Mouse (Mus musculus) CD4-positive, CD25-positive, alpha-beta regulatory T cell, adult 4 months (primary cell): ENCODE measurements around the gene Klc3. TPM values are rescaled to one million over a fixed set of nuclear protein-coding genes. Genes with fewer than 3 reads are reported as not detected.

Source experiments
- ATAC-seq: one replicate; pipeline ENCODE4 v1.8.0; 2017
- polyA plus RNA-seq, 2 experiments: library from polyadenylated mRNA; unstranded; fragments of 100-300 nt; shearing (Covaris generic); gene quantifications; one replicate each; pipeline ENCODE4 v1.2.1; 2017

Klc3 gene
- 1 to 10 TPM; 2.6 to 3.3 TPM for polyA plus RNA-seq

DNA sequence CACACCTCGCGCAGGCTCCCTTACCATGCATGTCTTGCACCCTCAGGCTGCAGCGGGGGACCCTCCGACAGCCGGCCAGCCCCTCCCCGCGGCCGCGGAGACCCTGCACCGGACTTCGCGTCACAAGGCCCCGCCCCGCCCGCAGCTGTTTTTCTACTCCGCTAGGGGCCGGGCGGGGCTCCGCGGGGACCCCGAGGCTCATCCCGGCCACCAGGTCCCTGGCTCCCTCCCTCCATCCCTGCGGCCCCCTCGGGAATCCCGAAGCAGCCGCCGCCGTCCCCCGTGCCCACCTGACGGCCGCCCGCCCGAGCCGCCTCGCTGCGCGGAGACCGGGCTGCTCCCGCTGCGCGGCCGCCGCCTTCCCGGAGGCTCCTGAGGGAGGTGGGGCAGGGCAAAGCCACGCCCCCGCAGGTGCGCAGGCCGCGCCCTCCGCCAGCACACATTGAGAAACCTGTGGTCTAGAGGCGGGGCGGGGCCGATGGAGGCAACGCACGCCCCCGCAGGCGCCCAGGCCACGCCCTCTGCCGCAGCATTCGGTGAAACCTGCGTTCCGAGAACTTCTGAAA, at the start of gene Klc3:
Gene Klc3 (minus strand): TSS at position 374 of the 566 bp plus-strand sequence.
- peak; percentile 78 for ATAC-seq

DNA sequence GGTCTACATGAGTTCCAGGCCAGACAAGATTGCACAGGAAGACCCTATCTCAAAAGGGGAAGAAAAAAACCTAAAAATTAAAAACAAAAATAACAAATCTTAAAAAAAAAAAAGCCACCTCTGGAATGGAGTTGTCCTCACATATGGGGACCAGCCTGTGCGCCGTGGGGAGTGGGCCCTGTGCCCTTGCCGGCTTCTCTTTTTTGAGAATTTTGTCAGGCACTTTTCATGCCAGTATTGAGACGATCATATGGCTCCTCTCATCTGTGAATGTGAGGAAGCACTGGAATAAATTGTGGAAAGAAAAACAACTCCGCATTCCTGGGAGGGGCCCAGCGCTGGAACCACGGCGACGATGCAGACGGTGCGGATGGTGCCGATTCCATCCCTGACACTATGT, 45.3 kb upstream of the Klc3 start:
- ATAC-seq = no peak

DNA sequence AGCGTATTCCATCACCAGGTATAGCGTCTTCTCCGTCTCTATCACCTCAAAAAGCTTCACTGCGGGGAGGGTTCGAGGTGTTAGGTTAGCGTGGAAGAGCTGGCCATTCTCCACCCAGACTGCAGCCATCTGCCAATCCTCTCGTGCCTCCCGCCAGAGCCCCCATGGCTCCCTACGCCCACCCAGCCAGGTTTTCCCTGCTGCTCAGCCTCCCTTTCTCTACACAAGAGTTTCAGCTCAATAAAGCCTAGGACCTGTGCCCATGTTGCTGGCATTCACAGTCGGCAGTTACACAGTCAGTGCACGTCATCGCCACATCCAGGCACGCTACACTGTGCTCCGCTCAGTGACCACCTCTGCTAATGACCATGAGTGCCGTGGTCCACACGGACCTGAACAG, 43.8 kb upstream of the Klc3 start:
- no peak for ATAC-seq

DNA sequence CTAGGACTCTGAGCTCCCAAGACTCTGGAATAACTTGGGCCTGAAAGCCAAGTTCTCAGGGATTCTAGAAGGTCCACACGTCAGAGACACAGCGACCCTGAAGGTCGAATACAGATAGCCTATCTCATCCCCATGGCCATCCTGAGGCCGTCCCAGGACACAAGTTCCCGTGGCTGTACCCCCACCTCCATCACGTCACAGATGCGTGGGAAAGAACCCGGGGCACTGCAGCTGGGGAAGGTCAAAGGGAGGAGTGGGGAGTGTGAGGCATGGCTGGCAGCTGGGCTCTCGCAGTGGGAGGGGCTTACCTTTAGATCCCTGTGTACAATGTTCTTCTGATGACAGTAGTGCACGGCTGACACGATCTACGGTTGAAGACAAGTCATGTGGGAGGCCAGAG, 40.9 kb upstream of the Klc3 start:
- ATAC-seq = no peak

DNA sequence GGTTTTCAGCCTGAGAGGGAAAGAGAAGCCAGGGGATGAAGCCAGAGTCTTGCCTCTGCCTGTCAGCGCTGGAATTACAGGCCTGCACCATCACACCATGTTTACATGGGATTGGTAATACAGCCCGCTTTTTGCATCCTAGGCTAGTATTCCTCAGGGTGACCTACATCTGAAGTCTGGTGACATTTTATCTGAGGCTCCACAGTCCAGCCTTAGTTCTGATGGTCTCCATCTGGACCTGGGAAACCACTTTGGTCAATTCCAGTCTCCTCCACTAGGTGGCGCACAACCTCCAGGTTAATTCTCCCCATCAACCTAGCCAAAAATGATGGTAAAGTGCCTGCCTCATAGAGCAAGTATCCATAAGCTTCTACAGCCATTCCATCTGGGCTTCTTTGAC, 39.4 kb upstream of the Klc3 start:
- ATAC-seq = peak; percentile 58

DNA sequence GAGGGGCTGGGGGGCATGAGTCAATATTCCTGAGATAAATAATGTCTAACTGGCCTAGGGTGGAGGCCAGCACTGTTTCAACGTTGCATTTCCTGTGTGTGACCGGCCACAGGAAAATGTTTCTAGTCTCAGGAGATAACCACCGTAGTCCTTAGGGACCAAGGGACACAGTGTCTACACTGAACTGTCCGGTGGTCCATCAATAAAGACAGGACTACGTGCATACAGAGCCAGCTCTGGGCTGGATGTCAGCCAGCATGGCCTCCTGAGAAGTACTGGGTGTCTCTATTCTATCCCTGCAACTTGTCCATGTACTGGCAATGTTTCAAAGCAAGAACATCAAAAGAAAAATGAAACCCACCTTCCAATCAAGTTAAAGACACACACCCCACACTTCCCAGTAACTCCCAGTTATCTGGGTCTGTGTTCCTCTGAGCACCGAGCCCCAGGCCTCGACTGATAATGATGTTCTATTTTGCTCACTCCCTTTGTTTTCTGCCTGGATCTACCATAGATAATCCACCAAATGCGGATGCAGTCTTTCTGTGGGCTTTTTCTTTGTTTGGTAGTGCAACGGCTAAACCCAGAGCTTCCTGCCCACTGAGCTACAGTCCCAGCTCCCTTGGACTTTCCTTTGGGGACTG, 37.7 kb upstream of the Klc3 start:
- ATAC-seq = no peak

DNA sequence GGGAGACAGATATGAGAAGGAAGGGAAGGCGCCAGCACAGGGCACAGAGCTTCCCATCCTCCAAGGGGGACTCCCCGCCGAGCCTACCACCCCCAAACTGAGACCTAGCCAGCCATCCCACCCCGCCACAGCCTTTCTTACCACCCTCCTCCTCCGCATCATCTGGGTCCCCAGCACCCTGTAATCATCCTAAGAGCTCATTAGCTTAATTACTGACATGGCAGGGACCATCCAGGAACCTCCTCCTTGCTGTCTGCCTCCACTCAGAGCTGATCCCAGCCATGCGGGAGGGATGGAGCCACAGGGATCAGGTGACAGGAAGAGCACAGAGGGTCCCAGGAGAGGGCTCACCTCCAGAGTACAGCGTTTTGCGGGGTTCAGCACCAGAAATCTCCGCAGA, 33.1 kb upstream of the Klc3 start:
- ATAC-seq = no peak

DNA sequence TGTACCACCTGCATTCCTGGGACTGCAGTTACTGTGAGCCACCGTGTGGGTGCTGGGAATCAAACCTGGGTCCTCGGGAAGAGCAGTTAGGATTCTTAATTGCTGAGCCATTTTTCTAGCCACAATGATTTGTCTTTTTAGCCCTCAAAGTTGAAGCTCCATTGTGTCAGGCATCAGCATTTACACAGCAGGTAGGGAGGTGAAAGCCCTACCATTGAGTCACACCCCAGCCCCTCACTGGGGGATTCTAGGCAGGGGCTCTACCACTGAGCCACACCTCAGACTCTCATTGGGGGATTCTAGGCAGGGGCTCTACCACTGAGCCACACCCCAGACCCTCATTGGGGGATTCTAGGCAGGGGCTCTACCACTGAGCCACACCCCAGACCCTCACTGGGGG, 32.4 kb upstream of the Klc3 start:
- ATAC-seq = no peak

DNA sequence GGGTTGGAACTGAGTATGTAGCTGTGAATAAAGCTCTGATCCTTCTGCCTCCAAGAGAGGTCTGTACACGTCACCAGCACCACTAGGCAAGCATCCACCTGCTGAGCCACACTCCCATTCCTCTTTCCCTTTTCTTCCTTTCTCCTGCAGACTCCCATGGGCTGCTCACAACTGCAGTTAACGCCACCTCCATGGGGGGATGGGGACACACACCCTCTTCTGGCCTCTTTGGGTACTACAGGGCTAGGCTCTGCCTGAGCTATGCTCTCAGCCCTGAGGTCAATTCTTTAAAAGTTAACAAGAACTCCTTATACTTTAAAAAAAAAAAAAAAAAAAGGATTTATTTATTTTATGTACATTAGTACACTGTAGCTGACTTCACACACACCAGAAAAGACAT, 28.6 kb upstream of the Klc3 start:
- no peak for ATAC-seq

DNA sequence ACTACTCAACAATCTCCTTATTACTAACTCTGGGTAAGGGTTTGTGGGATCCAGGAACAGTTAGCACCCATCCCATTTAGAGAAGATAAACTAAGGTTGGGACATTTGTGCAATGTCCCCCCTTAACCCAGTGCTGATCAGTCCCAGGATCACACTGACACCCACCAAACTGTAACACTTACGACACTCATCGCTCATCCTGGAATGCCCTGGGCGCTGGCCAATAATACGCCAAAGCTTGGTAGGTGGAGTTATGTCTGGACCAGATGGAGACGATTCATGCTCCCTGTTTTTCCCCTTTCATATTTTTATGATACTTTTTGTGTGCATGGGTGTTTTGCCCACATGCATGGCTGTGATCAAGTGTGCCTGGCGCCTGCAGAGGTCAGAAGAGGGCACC, 26.5 kb upstream of the Klc3 start:
- no peak for ATAC-seq

DNA sequence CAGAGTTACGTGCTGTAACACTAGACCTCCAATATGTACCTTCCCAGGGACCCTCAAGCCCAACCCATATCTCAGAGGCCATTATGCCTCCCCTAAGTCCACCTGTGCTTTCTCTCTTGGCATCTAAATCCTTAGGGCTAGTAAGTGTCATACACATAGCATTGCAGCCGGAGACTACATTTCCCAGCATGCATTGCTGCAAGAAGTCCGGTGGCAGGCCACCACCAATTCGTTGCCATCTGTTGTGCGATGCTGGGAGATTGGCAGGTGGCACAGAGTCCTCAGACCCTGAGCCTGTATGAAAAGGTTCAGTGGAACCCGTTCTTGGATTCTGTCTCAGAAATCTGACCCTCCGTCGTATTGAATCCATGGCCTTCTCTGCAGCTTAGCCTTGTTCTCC, 25.8 kb upstream of the Klc3 start:
- no peak for ATAC-seq

DNA sequence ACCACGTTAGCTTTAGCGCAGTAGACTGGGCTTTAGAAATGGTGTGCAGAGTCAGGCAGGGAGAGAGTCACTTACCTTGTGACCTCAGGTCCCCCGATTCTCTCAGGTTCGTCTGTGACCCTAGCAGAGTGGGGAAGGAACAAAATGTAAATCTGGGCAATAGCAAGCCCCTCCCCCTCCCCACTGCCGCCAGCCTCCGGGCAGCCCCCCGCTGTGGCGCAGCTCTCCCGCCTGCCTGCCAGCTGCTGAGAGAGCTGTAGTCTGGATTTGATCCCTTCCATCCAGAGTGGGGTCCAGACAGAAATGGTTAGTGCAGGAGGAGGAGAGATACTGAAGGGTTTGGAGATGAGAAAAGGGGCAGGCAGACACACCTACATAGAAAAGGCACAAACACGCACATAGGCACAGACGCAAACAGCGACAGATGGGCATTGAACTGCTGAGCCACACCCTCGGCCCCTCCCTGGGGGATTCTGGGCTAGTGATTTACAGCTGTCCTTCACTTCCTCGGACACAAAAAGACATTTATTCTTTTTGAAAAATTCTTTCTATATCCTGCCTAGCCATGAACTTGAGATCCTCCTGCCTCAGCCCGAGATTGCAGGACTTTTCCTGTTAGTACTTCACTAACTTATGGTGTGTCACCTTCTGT, 24.2 kb upstream of the Klc3 start:
- no peak for ATAC-seq

DNA sequence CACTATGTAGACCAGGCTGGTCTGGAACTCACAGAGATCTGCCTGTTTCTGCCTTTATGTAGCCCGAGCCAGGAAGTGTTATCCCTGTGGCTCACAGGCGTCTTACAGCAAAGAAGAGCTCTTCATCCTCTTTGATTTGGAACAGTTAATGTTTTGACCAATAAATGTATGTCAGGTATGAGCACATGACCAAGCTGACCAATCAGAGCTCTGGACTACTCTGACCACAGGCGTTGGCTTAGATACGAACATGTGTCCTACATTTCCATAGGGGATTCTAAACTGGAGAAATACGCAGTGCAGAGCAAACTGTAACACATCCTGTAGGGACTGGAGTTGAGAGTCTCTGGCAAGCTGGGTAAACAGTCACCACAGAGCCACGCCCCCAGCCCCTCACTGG, 23.0 kb upstream of the Klc3 start:
- no peak for ATAC-seq

DNA sequence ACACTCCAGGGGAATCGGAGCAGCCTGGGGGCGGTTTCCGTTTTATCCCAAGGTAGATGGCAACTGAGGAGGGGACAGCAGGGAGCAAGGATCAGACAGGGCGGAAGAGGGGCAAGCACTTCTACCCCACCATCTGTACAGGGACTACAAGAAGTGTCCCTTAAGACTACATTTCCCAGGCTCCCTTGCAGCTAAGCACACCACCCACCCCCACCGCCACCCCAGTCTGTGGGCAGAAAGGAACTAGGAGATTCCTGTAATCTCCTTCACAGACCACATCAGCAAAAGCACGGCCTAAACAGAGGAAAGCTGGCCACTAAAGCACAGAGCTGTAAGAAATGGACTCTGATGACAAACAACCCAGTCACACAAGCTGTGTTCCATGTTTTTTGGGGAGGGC, 22.4 kb upstream of the Klc3 start:
- ATAC-seq = no peak

DNA sequence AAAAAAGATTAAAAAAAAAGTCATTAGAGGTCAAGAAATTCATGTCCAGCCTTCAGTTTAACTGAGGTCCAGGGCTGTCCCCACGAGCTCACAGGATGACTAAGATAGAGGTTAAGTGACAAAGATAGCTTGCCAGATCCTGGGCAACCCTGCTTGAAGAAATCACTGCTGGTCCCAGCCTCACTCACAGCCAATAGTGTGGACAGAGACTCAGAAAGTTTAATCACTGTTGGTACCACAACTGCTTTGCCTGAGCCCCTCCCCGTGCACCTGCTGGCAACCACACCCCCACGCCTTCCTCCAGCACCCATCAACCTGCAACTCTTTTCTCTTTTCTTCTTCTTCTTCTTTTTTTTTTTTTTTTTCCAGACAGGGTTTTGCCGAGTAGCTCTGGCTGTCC, 20.1 kb upstream of the Klc3 start:
- no peak for ATAC-seq

DNA sequence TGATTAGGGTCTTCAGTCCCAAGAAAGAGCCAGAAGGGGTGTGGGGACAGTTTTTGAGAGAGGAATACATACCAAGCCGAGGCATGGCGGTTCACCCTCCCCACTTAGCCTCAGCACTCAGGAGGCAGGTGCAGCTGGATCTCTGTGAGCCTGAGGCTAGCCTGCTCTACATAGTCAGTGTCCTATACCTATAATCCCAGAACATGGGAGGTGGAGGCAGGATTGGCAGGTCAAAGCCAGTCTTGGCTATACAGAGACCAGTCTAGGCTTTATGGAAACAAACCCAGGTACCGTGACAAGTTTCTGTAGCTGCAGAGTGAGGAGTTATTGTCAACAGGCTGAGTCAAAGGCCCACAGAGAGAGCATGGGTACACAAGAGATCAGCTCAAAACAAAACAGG, 19.2 kb upstream of the Klc3 start:
- no peak for ATAC-seq

DNA sequence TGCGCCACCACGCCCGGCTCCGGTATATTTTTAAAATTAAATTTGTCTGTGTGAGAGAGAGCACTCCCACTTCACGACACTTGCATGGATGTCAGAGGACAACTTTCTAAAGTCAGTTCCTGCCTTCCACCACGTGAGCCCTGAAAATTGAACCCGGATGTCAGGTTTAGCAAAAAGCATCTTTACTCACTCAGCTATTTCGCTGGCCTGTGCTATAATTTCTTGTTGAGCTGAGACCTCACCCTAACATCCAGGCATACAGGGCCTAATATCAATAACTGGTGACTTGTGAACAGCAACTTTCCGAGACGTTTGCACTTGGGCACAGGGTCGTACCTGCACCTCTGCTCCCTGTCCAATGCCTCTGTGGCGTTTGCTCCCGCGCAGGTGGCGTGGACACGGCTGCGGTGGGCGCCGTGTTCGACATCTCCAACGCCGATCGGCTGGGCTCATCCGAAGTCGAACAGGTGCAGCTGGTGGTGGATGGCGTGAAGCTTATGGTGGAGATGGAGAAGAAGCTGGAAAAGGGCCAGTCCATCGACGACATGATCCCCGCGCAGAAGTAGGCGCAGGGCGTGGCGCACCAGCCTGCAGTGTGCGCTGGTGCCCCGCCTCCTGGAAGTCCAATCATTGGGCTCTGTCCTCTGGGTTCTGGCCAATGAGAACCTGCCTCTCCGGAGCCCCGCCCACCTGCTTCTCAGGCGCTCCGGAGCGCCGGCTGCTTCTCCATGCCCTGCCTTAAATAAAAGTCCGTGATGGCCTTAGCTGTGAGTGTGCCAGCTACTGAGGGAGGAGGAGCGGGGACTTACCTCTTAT, 17.1 kb upstream of the Klc3 start:
- peak; percentile 99 for ATAC-seq

DNA sequence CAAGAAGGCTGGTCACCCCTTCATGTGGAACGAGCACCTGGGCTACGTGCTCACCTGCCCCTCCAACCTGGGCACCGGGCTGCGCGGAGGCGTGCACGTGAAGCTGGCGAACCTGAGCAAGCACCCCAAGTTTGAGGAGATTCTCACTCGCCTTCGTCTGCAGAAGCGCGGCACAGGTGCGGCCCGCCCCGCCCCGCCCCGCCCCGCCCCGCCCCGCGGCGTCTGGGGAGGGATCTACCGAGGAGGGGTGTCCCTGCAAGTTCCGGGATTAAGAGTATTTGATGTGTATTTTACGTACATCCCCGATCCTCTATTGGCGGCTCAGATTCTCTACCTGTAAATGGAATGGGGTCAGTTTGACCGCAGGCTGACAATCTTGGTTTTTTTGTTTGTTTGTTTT, 16.2 kb upstream of the Klc3 start:
- ATAC-seq = peak; percentile 10

DNA sequence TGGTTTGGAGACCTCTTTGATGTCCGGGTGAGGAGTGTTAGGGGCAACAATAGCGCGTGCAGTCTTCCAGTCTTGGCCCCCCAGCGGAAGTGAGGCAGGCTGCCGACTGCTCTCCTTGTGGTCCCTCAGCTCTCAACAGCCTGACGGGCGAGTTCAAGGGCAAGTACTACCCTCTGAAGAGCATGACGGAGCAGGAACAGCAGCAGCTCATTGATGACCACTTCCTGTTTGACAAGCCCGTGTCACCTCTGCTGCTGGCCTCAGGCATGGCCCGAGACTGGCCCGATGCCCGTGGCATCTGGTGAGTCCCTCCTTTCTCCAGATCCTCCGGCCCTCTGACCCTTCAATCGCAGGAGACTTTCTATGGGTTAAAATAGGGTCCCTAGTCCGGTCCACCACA, 12.7 kb upstream of the Klc3 start:
- ATAC-seq = no peak

DNA sequence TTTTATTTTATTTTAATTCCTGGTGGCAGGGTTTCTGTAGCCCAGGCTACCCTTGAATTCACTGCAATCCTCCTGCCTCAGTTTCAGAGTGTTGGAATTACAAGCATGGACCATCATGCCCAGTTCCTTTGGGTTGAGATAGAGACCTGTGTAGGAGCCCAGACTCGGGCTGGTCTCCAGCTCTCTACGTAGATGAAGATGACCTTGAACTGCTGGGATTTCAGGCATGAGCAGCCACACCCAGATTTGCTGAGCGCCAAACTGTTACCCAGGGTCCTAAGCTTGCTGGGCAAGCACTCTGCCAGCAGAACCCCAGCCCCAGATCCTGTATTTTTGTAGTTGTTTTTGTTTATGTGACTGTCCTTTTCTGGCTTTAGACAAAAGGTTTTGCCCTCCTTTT, 9.6 kb upstream of the Klc3 start:
- ATAC-seq = no peak

DNA sequence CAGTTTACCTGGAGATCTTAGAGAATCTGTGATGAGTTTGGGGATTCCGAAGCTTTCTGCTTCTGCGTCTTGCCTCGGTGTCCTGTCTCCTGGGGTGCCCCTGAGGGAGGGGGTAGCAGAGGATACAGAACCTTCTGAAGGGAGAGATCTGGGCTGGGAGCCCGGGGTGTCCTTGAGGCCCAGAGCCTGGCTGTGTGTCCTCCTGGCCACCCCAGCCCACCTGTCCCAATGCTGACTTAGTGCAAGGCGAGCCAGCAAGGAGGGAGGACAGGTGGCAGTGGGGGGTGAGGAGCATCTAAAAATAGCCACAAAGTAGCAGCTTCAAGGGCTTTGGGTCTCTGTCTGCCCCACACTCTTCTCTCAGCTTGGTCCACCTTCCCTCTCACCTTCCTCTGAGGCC, 7.9 kb upstream of the Klc3 start:
- no peak for ATAC-seq

DNA sequence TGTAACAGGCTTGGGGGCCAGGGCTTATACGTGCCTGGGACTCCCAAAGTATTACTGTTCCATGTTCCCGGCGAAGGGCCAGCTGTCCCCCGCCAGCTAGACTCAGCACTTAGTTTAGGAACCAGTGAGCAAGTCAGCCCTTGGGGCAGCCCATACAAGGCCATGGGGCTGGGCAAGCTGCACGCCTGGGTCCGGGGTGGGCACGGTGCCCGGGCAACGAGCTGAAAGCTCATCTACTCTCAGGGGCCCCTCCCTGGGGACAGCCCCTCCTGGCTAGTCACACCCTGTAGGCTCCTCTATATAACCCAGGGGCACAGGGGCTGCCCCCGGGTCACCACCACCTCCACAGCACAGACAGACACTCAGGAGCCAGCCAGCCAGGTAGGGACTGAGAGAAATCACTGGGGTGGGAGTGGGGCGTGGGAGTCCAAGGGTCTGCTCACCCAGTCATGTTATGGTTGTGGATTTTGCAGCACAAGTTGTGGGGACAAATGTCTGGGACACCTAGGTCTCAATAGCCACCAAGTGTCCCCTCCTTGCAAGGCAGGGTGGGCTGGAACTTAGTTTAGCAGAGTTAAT, 7.0 kb upstream of the Klc3 start:
- no peak for ATAC-seq

DNA sequence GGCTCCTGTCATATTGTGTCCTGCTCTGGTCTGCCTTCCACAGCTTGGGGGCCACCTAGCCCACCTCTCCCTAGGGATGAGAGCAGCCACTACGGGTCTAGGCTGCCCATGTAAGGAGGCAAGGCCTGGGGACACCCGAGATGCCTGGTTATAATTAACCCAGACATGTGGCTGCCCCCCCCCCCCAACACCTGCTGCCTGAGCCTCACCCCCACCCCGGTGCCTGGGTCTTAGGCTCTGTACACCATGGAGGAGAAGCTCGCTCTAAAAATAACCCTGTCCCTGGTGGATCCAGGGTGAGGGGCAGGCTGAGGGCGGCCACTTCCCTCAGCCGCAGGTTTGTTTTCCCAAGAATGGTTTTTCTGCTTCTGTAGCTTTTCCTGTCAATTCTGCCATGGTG, 5.8 kb upstream of the Klc3 start:
- ATAC-seq = no peak
